Mouse (Mus musculus): ENCODE measurements around the gene Sdf2. TPM values are rescaled to one million over a fixed set of nuclear protein-coding genes. Genes with fewer than 3 reads are reported as not detected.

Gene Sdf2
- total and polyA plus RNA-seq, 3 experiments: 61.4 to 119 (median 93.0) TPM

DNA sequence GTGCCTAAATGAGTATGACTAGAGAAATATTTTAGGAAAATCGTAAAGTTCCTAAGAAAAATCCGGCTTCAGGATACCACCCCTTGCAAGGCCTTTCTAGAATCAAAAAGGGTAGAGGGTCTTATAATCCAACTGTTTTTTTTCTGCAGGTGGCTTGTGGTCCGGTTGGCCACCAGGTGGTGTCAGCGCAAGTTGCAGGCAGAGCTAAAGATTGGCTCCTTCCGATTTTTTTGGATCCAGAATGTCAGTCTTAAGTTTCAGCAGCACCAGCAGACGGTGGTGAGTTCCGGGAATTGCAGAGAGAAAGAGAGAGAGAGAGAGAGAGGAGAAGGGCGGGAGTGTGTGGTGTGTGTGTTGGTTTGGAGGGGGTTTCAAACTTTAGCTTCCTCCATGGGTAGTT, 17.0 kb downstream of the Sdf2 start:
- Histone ChIP-seq H3K4me1 (ENCODE audit: control insufficient read depth in 1 of 2, insufficient read depth in 2 of 2) (peaks cover 0 to 17% of the 10 kb centered on the region in 2 experiments; a peak in 2 of 4 replicates), H3K79me2 (replicated peaks; ENCODE audit: control insufficient read depth, extremely low read depth, insufficient read depth, poor library complexity, severe bottlenecking) (peaks cover 22% of the 10 kb centered on the region), H3K9me3 (replicated peaks; ENCODE audit: low read length) (no peaks in the 10 kb centered on the region), H3K27me3 (replicated peaks) (peaks cover 7% of the 10 kb centered on the region), H3K4me3 (replicated peaks in 1 of 3; ENCODE audit: low read depth in 2 of 3, low read length in 2 of 3, poor library complexity in 1 of 3) (peak overlapping the region; percentile 34 to 84 (median 74)), H3K36me3 (replicated peaks in 1 of 2; ENCODE audit: control insufficient read depth in 1 of 2, insufficient read depth in 1 of 2, low read length in 1 of 2) (peaks cover 38 to 46% of the 10 kb centered on the region in 2 experiments), H3K9ac (ENCODE audit: insufficient read depth, low read depth) (peak overlapping the region; percentile 89), H3K27ac (ENCODE audit: insufficient read depth, low read depth) (no peak overlapping the region), H3K4me2 (ENCODE audit: insufficient read depth, low read depth, poor library complexity, severe bottlenecking) (peak overlapping the region; percentile 85)
- in situ Hi-C loops (cut with MboI; ENCODE audit: low pct_ligation_motif_present, low pct_unique_long_range_greater_than_20kb, low sequenced_read_pairs) (no loop called here), dilution Hi-C loops (cut with MboI; ENCODE audit: extremely low pct_ligation_motif_present, extremely low pct_unique_long_range_greater_than_20kb, low sequenced_read_pairs) (no loop called here)
- TF ChIP-seq GABPA (IDR thresholded peaks at IDR 0.05; ENCODE audit: insufficient replicate concordance, low read depth, low read length) (no peak), CHD2 (IDR thresholded peaks at IDR 0.05; ENCODE audit: low read length) (no peak), RCOR1 (conservative IDR thresholded peaks at IDR 0.05; ENCODE audit: low read depth, low read length) (no peak), ZNF384 (IDR thresholded peaks at IDR 0.05; ENCODE audit: low read depth, low read length) (peak; percentile 94), JUND (conservative IDR thresholded peaks at IDR 0.05; ENCODE audit: low read depth, low read length) (no peak), JUN (IDR thresholded peaks at IDR 0.05; ENCODE audit: insufficient read depth, low read depth, low read length) (no peak), CTCF (conservative IDR thresholded peaks at IDR 0.05 in 1 of 2, IDR thresholded peaks at IDR 0.05 in 1 of 2; ENCODE audit: low read depth in 2 of 2, low read length in 2 of 2) (peak; percentile 55 to 84), IRF4 (IDR thresholded peaks at IDR 0.05; ENCODE audit: low read depth, low read length) (0 out of 2 replicates have a peak, but pooled peaks have one; percentile 36), ZC3H11A (IDR thresholded peaks at IDR 0.05; ENCODE audit: low read depth, low read length) (no peak), HCFC1 (IDR thresholded peaks at IDR 0.05; ENCODE audit: low read depth, low read length) (no peak), KAT2A (IDR thresholded peaks at IDR 0.05; ENCODE audit: insufficient replicate concordance, low read length) (no peak), TBP (conservative IDR thresholded peaks at IDR 0.05; ENCODE audit: low read depth, low read length) (no peak), NELFE (IDR thresholded peaks at IDR 0.05; ENCODE audit: low read depth, low read length) (no peak), SIN3A (IDR thresholded peaks at IDR 0.05; ENCODE audit: low read length) (peak; percentile 90), POLR2A (IDR thresholded peaks at IDR 0.05; ENCODE audit: low read depth, low read length) (no peak), UBTF (IDR thresholded peaks at IDR 0.05; ENCODE audit: low read depth, low read length) (no peak; the same call in 1 of the 2 replicates), POLR2AphosphoS2 (IDR thresholded peaks at IDR 0.05; ENCODE audit: low read depth, low read length) (no peak), PAX5 (IDR thresholded peaks at IDR 0.05; ENCODE audit: low read length) (no peak), ETS1 (conservative IDR thresholded peaks at IDR 0.05; ENCODE audit: low read depth, low read length) (0 out of 2 replicates have a peak, but pooled peaks have one; percentile 9), USF2 (conservative IDR thresholded peaks at IDR 0.05; ENCODE audit: low read depth, low read length) (no peak), EP300 (IDR thresholded peaks at IDR 0.05; ENCODE audit: low read length) (no peak), E2F4 (IDR thresholded peaks at IDR 0.05; ENCODE audit: insufficient replicate concordance, low read depth, low read length) (no peak), ELF1 (IDR thresholded peaks at IDR 0.05; ENCODE audit: low read depth, low read length) (peak; percentile 54), SMC3 (IDR thresholded peaks at IDR 0.05; ENCODE audit: low read depth, low read length) (peak; percentile 67), NRF1 (IDR thresholded peaks at IDR 0.05; ENCODE audit: low read depth, low read length) (no peak), MAFK (IDR thresholded peaks at IDR 0.05; ENCODE audit: insufficient replicate concordance, low read length) (no peak), TCF12 (IDR thresholded peaks at IDR 0.05; ENCODE audit: low read depth, low read length) (peak; percentile 39; the same call in 1 of the 2 replicates), MAZ (IDR thresholded peaks at IDR 0.05; ENCODE audit: low read depth, low read length) (0 out of 2 replicates have a peak, but pooled peaks have one; percentile 17), MXI1 (IDR thresholded peaks at IDR 0.05; ENCODE audit: low read depth, low read length) (0 out of 2 replicates have a peak, but pooled peaks have one; percentile 59), USF1 (IDR thresholded peaks at IDR 0.05; ENCODE audit: low read depth, low read length) (no peak), CHD1 (IDR thresholded peaks at IDR 0.05; ENCODE audit: low read depth, low read length) (no peak; the same call in 1 of the 2 replicates), ZKSCAN1 (IDR thresholded peaks at IDR 0.05; ENCODE audit: borderline replicate concordance, low read depth, low read length) (no peak), RAD21 (IDR thresholded peaks at IDR 0.05; ENCODE audit: low read depth, low read length) (peak; percentile 29), BHLHE40 (IDR thresholded peaks at IDR 0.05; ENCODE audit: low read depth, low read length) (no peak), MEF2A (IDR thresholded peaks at IDR 0.05; ENCODE audit: borderline replicate concordance, low read depth, low read length) (no peak), ZMIZ1 (IDR thresholded peaks at IDR 0.05; ENCODE audit: low read depth, low read length) (no peak), MYC (IDR thresholded peaks at IDR 0.05; ENCODE audit: low read depth, low read length) (peak; percentile 79; the same call in 1 of the 2 replicates), MAX (IDR thresholded peaks at IDR 0.05; ENCODE audit: low read length) (0 out of 2 replicates have a peak, but pooled peaks have one; percentile 17)
- peak; percentile 86 for DNase-seq (ENCODE audit: extremely low read depth)

All from CH12.LX (cell line).